Mouse (Mus musculus) embryo, embryonic 11.5 days (tissue): ENCODE measurements around the gene 9630041A04Rik.

Experiments
- DNase-seq: peaks from one replicate; pipeline ENCODE4 v3.0.0-alpha.2; 2012; ENCODE audit warnings: low read depth, low spot score

The 9630041A04Rik gene

DNA sequence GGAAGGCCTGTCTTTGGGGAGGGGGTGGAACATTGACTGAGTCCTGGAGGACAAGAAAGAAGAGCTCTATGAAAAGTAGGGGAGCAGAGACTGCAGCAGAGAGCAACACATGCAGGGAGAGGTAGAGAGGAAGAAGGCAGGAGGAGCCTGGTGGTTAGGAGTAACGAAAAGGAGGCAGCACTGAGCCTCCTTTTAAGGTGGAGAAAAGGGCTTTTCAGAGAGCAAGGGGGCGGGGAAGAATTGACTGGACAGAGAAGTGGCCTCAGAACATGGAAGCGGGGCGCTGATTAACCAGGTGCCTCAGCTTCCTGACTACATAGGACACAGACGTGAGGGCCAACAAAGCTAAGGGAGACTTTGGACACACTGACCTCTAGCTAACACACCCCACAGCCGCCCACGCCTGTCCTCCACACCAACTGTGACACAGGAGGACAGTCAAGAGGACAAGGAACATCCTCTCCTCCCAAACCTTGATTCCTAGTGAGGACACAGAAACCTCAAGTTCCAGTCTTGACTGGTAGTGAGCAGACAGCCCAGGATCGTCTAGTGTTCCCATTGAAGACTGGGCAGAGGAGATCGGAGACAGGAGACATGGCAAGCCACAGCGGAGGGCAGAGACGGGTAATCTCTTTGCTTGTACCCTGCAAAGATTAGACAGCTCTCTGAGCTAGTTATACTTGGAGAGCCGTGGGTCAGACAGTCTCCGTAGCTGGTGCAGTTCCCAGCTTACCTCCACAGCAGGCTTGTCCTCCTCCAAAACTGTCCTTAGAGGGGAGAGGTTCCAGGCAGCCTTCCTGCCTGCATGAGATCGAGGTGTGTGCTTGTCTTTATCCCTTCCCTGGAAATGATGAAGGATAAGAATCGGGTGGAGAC, at the start of gene 9630041A04Rik:
Gene 9630041A04Rik (plus strand): TSS at position 246 of the 876 bp plus-strand sequence.
- no peak for DNase-seq

- no peak for DNase-seq
Measured at GRCm38 (mm10) chr9:101823896-101824295, 37.7 kb upstream of the 9630041A04Rik start.

DNA sequence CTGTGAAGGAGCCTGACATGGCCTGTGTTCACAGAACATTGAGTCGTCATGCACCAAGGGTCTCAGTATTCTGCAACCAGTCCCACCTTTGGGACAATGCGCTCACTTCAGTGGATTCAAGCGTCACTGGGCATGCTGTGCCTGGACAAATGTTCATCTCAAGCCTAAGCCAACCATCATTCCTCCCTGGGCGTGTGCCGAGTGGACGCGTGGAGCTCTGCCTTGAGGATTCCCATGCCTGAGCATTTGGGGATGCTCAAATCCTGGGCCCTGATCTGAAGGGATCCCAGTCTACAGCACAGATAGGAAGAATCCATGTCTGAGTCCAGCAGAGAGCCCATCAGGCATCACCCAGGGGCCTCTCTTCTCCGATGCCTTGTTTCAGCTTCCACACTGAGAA, 36.0 kb upstream of the 9630041A04Rik start:
- no peak for DNase-seq

- DNase-seq: no peak
Measured at GRCm38 (mm10) chr9:101833619-101834018, 28.0 kb upstream of the 9630041A04Rik start.

DNA sequence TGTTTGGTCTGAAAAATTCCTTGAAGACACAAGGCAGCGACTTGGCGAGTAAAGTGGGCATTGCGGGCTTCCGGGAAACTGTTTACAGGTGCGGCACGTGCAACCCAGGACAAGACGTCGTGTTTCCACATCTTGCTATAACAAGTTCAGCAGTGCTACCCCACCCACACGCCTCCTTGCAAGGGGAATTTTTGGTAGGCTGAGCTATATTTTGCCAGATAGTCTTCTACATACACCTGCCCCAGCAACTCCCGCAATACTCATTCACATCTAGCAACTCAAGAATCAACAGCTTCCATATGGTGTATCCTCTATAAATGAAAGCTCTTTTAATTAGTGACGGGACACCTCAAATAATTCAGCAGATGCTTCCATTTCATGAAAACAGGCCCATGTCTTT, 20.5 kb upstream of the 9630041A04Rik start:
- no peak for DNase-seq

GRCm38 (mm10) chr9:101843893-101844292, 17.7 kb upstream of the 9630041A04Rik start:
- DNase-seq: no peak

GRCm38 (mm10) chr9:101845691-101846090, 15.9 kb upstream of the 9630041A04Rik start:
- no peak for DNase-seq

GRCm38 (mm10) chr9:101862481-101863065, 932 bp downstream of the 9630041A04Rik start:
- DNase-seq: no peak

DNA sequence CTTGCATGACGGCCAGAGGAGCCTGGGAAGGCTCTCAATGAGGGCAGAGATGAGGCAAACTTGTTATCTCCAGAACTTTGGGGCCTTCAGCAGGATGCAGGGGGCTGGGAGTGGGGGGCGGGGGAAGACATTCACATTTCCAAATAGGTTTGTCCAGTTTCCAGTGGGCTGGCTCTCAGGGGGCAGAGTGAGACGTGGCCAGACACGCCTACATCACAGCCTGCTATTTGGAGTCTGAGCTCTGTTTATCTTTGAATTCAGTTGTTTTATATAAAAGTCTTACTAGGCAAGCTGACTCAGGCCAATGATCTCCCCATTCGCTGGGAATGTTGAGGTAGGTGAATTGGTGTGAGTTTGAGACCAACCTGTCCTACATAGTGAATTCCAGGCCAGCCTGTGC, 1.5 kb downstream of the 9630041A04Rik start:
- no peak for DNase-seq

DNA sequence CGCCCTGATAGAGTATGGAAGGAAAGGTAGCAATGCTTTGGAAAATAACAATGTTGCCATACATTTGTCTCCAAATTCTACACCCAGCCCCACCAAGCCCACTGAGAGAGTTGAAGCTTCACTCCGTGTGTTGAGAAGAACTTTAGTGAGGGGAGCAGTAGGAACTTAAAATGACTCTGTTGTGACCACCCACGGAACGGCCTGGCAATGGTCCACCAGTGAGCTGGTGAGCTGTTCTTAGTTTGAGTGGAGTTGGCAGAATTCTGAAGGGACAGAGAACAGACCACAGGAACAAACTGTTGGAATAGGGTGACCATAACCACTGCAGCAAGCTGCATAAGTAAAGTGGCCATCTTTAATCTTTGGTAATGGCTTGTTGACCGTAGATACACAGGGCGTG, 7.0 kb downstream of the 9630041A04Rik start:
- DNase-seq: no peak

DNA sequence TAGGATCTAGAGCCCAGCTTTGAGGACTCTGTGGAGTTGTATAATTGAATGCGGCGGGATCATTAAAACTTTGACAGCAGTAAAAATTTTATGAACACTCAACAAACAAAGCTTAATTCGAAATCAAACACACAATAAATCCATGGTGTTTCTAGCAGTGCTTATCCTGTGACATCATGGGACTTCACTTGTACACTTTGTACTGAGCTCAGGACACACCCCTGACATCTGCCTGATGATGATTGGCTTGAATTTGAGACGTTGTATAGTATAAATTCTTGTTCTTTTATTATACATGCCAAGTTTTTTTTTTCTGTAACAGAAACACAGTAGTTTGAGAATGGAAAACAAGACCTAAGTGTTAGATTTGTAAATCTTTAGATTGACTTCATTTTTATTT, 8.4 kb downstream of the 9630041A04Rik start:
- DNase-seq: no peak

DNA sequence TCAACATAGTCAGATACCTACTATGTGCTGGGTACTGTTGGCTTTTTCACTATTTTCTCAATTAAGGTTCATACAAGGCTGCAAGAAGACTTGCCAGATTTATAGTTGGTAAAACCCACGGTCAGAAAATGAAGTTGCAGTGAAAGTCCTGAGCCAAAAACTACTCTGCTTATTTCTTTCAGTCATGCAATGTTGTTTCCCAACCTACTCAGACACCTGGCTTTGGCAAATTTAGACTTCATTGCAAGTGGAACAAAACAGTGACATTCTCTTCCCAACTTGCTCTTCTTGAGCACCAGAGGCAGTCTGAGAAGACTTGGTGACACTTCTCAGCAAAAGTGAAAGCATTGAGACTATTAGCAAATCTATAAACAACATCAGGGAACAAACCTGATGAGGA, 13.7 kb downstream of the 9630041A04Rik start:
- DNase-seq: no peak

GRCm38 (mm10) chr9:101877109-101877987, 15.7 kb downstream of the 9630041A04Rik start:
- DNase-seq: no peak

- DNase-seq: no peak
Measured at GRCm38 (mm10) chr9:101883295-101883694, 21.7 kb downstream of the 9630041A04Rik start.

DNA sequence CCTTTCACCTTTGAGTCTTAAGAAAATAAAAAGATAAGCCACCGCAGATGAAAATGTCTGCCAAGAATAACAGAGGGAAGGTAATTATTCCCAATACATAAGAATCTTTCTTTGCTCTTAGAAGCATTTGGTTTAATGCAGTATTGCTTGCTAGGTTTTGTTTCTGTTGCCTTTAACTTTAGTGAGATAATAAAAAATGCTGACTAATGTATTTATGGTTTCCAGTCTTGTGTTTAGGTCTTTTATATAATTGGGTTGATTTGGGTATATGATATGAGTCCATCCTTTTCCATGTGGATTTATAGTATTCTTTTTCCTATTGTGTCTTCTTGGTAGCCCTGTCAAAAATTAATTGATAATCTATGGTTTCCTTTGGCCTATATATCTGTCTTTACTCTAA, 36.2 kb downstream of the 9630041A04Rik start:
- no peak for DNase-seq

DNA sequence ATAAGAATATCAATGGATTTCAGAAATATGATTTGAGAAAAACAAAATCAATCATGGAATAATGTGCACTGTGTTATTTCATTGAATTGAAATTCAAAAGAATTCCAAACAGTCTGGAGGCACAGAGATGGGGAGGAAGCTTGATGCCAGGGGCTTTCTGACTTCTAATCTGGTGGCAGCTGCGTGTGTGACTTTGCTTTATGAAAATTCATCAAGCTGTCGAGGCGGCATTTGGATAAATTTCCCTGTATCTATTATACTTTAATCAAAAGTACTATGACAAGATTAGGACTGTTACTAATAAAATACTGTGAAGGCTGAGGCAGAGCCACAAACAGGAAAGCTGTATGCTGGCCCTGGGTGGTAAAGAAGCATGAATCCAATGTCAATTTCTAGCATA, 41.8 kb downstream of the 9630041A04Rik start:
- DNase-seq: no peak

GRCm38 (mm10) chr9:101907747-101908255, 46.2 kb downstream of the 9630041A04Rik start:
- no peak for DNase-seq

DNA sequence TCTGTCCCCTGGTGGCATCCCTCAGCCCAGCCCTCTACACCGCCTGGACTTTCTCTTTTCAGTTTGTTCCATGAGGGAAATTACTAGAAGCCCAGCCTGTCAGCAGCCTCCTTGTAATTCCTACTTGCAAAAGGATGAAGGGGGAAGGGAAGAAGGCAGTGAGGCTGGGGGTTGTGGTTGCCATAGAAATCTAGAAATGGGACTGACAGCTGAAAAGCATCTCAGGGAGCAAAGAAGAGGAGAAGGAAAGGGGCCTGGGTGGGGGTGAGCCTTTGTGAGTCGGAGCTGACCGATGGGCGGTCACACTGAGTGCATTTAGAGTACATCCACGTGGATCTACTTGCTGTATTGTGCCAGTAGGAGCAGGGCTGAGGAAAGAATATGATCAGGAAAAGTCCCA, 47.2 kb downstream of the 9630041A04Rik start:
- no peak for DNase-seq

GRCm38 (mm10) chr9:101909491-101909890, 47.9 kb downstream of the 9630041A04Rik start:
- no peak for DNase-seq

DNA sequence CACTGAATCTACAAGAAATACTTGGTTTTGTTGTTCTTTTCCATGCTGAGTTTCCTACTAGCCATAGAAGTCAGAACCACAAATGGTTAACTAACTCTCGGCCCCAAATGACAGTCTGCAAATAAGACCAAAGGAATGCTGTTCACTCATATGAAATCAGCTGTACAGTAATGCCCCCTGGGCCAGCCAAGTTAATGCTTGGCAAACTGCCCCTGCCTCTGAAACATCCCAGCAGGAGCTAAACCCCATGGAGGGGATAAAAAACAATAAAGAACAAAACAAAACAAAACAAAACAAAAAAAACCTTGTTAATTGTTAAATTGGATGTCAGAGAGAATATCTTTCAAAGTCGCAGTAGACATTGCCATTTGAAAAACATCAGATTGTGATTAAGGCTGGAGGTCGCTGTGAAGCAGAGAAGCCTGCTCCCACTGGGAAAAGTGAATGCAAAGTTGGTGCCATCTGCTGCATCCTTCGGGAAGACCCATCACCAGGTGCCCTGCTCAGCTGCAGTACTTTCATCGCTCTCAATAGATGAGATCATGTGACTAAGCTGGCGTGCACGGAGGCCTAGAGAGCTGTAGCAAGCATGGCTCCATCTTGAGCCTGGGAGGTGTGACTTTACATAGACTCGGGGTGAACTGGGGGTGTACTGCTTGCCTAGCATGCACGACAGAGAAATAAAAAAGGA, 49.7 kb downstream of the 9630041A04Rik start:
- DNase-seq: no peak

GRCm38 (mm10) chr9:101915082-101915481, 53.4 kb downstream of the 9630041A04Rik start:
- no peak for DNase-seq
